Mouse (Mus musculus) G1E-ER4 (cell line): Measurements from ENCODE around the gene Cbx4. TPM values are rescaled to one million over a fixed set of nuclear protein-coding genes. Genes with fewer than 3 reads are reported as not detected.

Experiments
- GATA1 ChIP-seq: IDR thresholded peaks from one replicate; pipeline ENCODE4 v1.8.0; 2012; ENCODE audit warnings: low read length, inconsistent platforms
- polyA plus RNA-seq: library from polyadenylated mRNA; stranded (reverse); fragments of >175 nt; gene quantifications from 2 replicates; pipeline ENCODE4 v1.2.3, GENCODE M21; 2012

Gene Cbx4
- polyA plus RNA-seq, 1 experiment = not detected

GRCm38 (mm10) chr11:119035686-119036165 is 50.3 kb downstream of the Cbx4 start:
- TF ChIP-seq GATA1 = no peak

GRCm38 (mm10) chr11:119035094-119035685 is 50.8 kb downstream of the Cbx4 start:
- TF ChIP-seq GATA1 = no peak

- no peak for TF ChIP-seq GATA1
Observed at GRCm38 (mm10) chr11:119034635-119035034, 51.4 kb downstream of the Cbx4 start.

- no peak for TF ChIP-seq GATA1
Observed at GRCm38 (mm10) chr11:119033874-119034558, 52.0 kb downstream of the Cbx4 start.

Other genes starting within 250 kb of the Cbx4 start
- not detected in 2 replicates for gene Rbfox3, start 174.6 kb downstream of the Cbx4 start, polyA plus RNA-seq
- not detected in 2 replicates for gene Enpp7, start 98.0 kb downstream of the Cbx4 start, polyA plus RNA-seq
- not detected in 2 replicates for gene Cbx2, start 63.3 kb downstream of the Cbx4 start, polyA plus RNA-seq
- gene Cbx8, start 45.3 kb downstream of the Cbx4 start, polyA plus RNA-seq = not detected in 2 replicates
- not detected in 2 replicates for gene Tbc1d16, start 142.3 kb upstream of the Cbx4 start, polyA plus RNA-seq
- gene Ccdc40, start 142.4 kb upstream of the Cbx4 start, polyA plus RNA-seq = not detected in 2 replicates
- gene Gaa, start 181.7 kb upstream of the Cbx4 start, polyA plus RNA-seq = 82.6 and 123 TPM in 2 replicates
- 210 and 240 TPM in 2 replicates for gene Eif4a3, start 213.9 kb upstream of the Cbx4 start, polyA plus RNA-seq
- not detected in 2 replicates for gene Card14, start 221.5 kb upstream of the Cbx4 start, polyA plus RNA-seq